Mouse (Mus musculus): ENCODE results near the gene Chd2. TPM values are rescaled to one million over a fixed set of nuclear protein-coding genes. Genes with fewer than 3 reads are reported as not detected.

Chd2 gene
- polyA plus RNA-seq, 1 experiment from 2014 or later = 40.2 TPM

GRCm38 (mm10) chr7:73572571-73572970, 30.9 kb upstream of the Chd2 start:
- Histone ChIP-seq H3K36me3 (ENCODE audit: control insufficient read depth, insufficient read depth, low read length) (no peaks in the 10 kb centered on the region), H3K9me3 (replicated peaks; ENCODE audit: control insufficient read depth, low read length) (no peaks in the 10 kb centered on the region), H3K4me2 (ENCODE audit: low read length) (no peak overlapping the region), H3K9ac (ENCODE audit: low read length) (no peak overlapping the region), H3K4me3 (ENCODE audit: low read depth, low read length) (no peak overlapping the region), H3K27ac (ENCODE audit: low read depth, low read length) (no peak overlapping the region), H3K4me1 (ENCODE audit: control insufficient read depth, insufficient read depth, low read length) (no peaks in the 10 kb centered on the region), H3K27me3 (replicated peaks; ENCODE audit: control insufficient read depth, insufficient read depth, low read length) (no peaks in the 10 kb centered on the region)
- DNase-seq (ENCODE audit: low spot score) (no peak), ATAC-seq (no peak)
- WGBS = 82% methylated on average over 3 of the region's 3 CpGs

DNA sequence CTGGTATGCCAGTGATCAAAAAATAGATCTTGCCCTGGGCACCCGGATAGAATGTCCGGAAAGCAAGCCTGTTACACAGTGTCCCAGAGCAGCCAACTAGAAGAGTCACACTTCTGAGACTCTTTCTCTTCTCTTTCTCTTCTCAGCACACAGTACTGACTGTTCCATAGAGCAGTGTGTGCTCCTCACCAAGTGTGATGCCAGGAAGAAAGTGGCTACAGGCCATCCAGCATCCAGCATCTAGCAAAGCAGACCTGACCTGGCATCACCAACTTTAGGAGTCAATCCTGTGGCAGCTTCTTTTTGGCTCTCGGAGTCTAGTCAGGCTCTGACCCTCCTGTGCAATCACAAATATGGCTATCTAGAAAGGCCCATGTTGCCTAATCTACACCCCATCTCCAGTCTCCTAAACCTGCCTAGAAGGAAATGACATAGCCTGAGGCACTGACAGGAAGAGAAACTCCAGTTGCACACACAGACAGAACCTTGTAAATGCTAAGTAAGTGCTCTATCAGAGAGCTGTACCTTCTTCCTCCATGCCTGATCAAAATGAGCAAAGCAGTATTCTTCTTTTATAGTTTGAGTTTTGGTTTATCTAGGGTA, 27.3 kb upstream of the Chd2 start:
- no peak overlapping the region for H3K4me3 ChIP-seq (ENCODE audit: low read depth, low read length)
- DNase-seq (ENCODE audit: low spot score) (no peak), ATAC-seq (no peak)
- no peak overlapping the region for H3K27ac ChIP-seq (ENCODE audit: low read depth, low read length)
- no peak overlapping the region for H3K4me2 ChIP-seq (ENCODE audit: low read length)
- no peaks in the 10 kb centered on the region for H3K9me3 ChIP-seq (replicated peaks; ENCODE audit: control insufficient read depth, low read length)
- no peaks in the 10 kb centered on the region for H3K27me3 ChIP-seq (replicated peaks; ENCODE audit: control insufficient read depth, insufficient read depth, low read length)
- no peak overlapping the region for H3K9ac ChIP-seq (ENCODE audit: low read length)
- WGBS = 86% methylated on average over 3 of the region's 3 CpGs
- no peaks in the 10 kb centered on the region for H3K36me3 ChIP-seq (ENCODE audit: control insufficient read depth, insufficient read depth, low read length)
- no peaks in the 10 kb centered on the region for H3K4me1 ChIP-seq (ENCODE audit: control insufficient read depth, insufficient read depth, low read length)

DNA sequence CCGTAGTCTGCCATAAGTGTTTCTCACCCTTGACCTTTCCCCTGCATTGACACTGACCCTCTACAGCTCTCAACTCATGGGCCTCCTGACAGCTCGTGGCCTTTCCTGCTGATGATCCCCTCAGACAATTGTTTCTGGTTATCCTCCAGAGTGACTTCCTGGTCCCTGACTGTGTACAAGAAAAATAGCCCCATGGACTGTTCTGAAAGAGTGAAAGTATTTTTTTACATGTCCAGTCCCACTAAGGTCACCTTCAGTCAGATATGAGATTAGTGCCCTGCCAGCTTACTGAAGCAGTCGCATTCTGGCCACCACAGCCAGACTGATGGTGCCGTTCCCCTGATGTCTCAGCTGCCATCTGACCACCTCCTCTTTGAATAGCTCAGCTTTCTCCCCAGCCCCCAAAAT, 26.1 kb upstream of the Chd2 start:
- no peak overlapping the region for H3K9ac ChIP-seq (ENCODE audit: low read length)
- H3K4me1 ChIP-seq (ENCODE audit: control insufficient read depth, insufficient read depth, low read length) = no peaks in the 10 kb centered on the region
- no peaks in the 10 kb centered on the region for H3K27me3 ChIP-seq (replicated peaks; ENCODE audit: control insufficient read depth, insufficient read depth, low read length)
- DNase-seq (ENCODE audit: low spot score) (no peak), ATAC-seq (no peak)
- 81% methylated on average over 4 of the region's 4 CpGs for WGBS
- H3K9me3 ChIP-seq (replicated peaks; ENCODE audit: control insufficient read depth, low read length) = no peaks in the 10 kb centered on the region
- H3K4me2 ChIP-seq (ENCODE audit: low read length) = no peak overlapping the region
- no peaks in the 10 kb centered on the region for H3K36me3 ChIP-seq (ENCODE audit: control insufficient read depth, insufficient read depth, low read length)
- H3K27ac ChIP-seq (ENCODE audit: low read depth, low read length) = no peak overlapping the region
- H3K4me3 ChIP-seq (ENCODE audit: low read depth, low read length) = no peak overlapping the region

- Histone ChIP-seq H3K4me3 (ENCODE audit: low read depth, low read length) (no peak overlapping the region), H3K4me1 (ENCODE audit: control insufficient read depth, insufficient read depth, low read length) (0 out of 2 replicates have a peak, but pooled peaks cover 2% of the 10 kb centered on the region), H3K27me3 (replicated peaks; ENCODE audit: control insufficient read depth, insufficient read depth, low read length) (no peaks in the 10 kb centered on the region), H3K4me2 (ENCODE audit: low read length) (no peak overlapping the region), H3K27ac (ENCODE audit: low read depth, low read length) (no peak overlapping the region), H3K36me3 (ENCODE audit: control insufficient read depth, insufficient read depth, low read length) (no peaks in the 10 kb centered on the region), H3K9me3 (replicated peaks; ENCODE audit: control insufficient read depth, low read length) (no peaks in the 10 kb centered on the region), H3K9ac (ENCODE audit: low read length) (no peak overlapping the region)
- no peak for ATAC-seq
- WGBS = 94% methylated on average over 6 of the region's 6 CpGs
- DNase-seq (ENCODE audit: low spot score) = no peak
Observed at GRCm38 (mm10) chr7:73564131-73564530, 22.5 kb upstream of the Chd2 start.

DNA sequence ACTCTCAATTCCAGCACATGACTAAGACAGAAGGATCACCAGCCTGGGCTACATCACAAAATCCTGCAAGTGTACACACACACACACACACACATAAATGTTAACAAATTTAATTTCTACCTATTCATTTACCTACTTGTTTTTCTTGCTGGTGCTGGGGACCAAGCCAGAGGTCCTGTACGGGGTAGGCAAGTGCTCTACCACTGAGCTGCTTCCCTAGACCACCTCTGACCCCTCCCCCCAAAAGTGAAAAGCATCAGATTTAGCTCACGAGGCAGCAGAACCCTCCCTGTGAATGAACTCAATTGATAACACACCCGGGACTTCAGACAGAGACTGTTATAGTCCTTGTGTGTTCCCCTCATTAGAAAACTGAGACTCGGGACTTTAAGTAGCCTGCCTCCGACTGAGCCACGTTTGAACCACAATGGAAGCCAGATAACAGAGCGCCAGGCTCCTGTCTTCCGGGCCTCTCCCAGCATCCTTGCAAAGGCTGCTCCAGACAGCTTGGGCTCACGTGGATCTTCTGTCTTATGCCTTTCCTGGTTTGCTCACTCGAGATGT, 19.9 kb upstream of the Chd2 start:
- H3K36me3 ChIP-seq (ENCODE audit: control insufficient read depth, insufficient read depth, low read length) = no peaks in the 10 kb centered on the region
- WGBS = 10% methylated on average over 10 of the region's 10 CpGs
- H3K4me1 ChIP-seq (ENCODE audit: control insufficient read depth, insufficient read depth, low read length) = 0 out of 2 replicates have a peak, but pooled peaks cover 3% of the 10 kb centered on the region
- H3K4me3 ChIP-seq (ENCODE audit: low read depth, low read length) = no peak overlapping the region
- no peak overlapping the region for H3K4me2 ChIP-seq (ENCODE audit: low read length)
- H3K27me3 ChIP-seq (replicated peaks; ENCODE audit: control insufficient read depth, insufficient read depth, low read length) = no peaks in the 10 kb centered on the region
- DNase-seq (ENCODE audit: low spot score) (no peak), ATAC-seq (no peak)
- no peak overlapping the region for H3K9ac ChIP-seq (ENCODE audit: low read length)
- no peaks in the 10 kb centered on the region for H3K9me3 ChIP-seq (replicated peaks; ENCODE audit: control insufficient read depth, low read length)
- no peak overlapping the region for H3K27ac ChIP-seq (ENCODE audit: low read depth, low read length)

- Histone ChIP-seq H3K36me3 (ENCODE audit: control insufficient read depth, insufficient read depth, low read length) (no peaks in the 10 kb centered on the region), H3K27ac (ENCODE audit: low read depth, low read length) (no peak overlapping the region), H3K27me3 (replicated peaks; ENCODE audit: control insufficient read depth, insufficient read depth, low read length) (no peaks in the 10 kb centered on the region), H3K9ac (ENCODE audit: low read length) (no peak overlapping the region), H3K4me3 (ENCODE audit: low read depth, low read length) (no peak overlapping the region), H3K9me3 (replicated peaks; ENCODE audit: control insufficient read depth, low read length) (no peaks in the 10 kb centered on the region), H3K4me2 (ENCODE audit: low read length) (no peak overlapping the region), H3K4me1 (ENCODE audit: control insufficient read depth, insufficient read depth, low read length) (0 out of 2 replicates have a peak, but pooled peaks cover 3% of the 10 kb centered on the region)
- DNase-seq (ENCODE audit: low spot score) (no peak), ATAC-seq (no peak)
- 94% methylated on average over 6 of the region's 6 CpGs for WGBS
Observed at GRCm38 (mm10) chr7:73560811-73561210, 19.2 kb upstream of the Chd2 start.

DNA sequence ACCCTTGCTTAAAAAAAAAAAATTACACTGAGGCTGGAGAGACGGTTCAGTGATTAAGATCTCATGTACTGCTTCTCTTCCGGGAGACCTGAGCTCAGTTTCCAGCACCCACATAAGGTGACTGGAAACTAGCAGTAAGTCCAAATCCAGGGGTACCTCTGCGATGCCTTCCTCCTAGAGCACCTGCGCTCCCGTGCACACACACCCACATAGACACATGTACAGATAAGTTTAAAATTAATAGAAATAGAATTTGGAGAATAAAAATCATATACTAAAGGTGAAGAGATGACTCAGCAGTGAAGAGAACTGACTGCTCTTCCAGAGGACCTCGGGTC, 18.2 kb upstream of the Chd2 start:
- no peaks in the 10 kb centered on the region for H3K27me3 ChIP-seq (replicated peaks; ENCODE audit: control insufficient read depth, insufficient read depth, low read length)
- H3K36me3 ChIP-seq (ENCODE audit: control insufficient read depth, insufficient read depth, low read length) = no peaks in the 10 kb centered on the region
- H3K9ac ChIP-seq (ENCODE audit: low read length) = peak overlapping the region; percentile 67; the same call in 1 of the 2 replicates
- WGBS = 88% methylated on average over 6 of the region's 6 CpGs
- DNase-seq (ENCODE audit: low spot score) (no peak), ATAC-seq (no peak)
- H3K4me3 ChIP-seq (ENCODE audit: low read depth, low read length) = no peak overlapping the region
- H3K4me2 ChIP-seq (ENCODE audit: low read length) = peak overlapping the region; percentile 66
- H3K27ac ChIP-seq (ENCODE audit: low read depth, low read length) = no peak overlapping the region
- no peaks in the 10 kb centered on the region for H3K9me3 ChIP-seq (replicated peaks; ENCODE audit: control insufficient read depth, low read length)
- 0 out of 2 replicates have a peak, but pooled peaks cover 3% of the 10 kb centered on the region for H3K4me1 ChIP-seq (ENCODE audit: control insufficient read depth, insufficient read depth, low read length)

- WGBS = 37% methylated on average over 8 of the region's 8 CpGs
- no peaks in the 10 kb centered on the region for H3K27me3 ChIP-seq (replicated peaks; ENCODE audit: control insufficient read depth, insufficient read depth, low read length)
- H3K4me1 ChIP-seq (ENCODE audit: control insufficient read depth, insufficient read depth, low read length) = 0 out of 2 replicates have a peak, but pooled peaks cover 3% of the 10 kb centered on the region
- H3K4me3 ChIP-seq (ENCODE audit: low read depth, low read length) = peak overlapping the region; percentile 100
- H3K27ac ChIP-seq (ENCODE audit: low read depth, low read length) = peak overlapping the region; percentile 70
- H3K36me3 ChIP-seq (ENCODE audit: control insufficient read depth, insufficient read depth, low read length) = no peaks in the 10 kb centered on the region
- no peaks in the 10 kb centered on the region for H3K9me3 ChIP-seq (replicated peaks; ENCODE audit: control insufficient read depth, low read length)
- ATAC-seq (no peak), DNase-seq (ENCODE audit: low spot score) (peak; percentile 19)
- H3K4me2 ChIP-seq (ENCODE audit: low read length) = peak overlapping the region; percentile 66
- peak overlapping the region; percentile 67 for H3K9ac ChIP-seq (ENCODE audit: low read length)
Observed at GRCm38 (mm10) chr7:73559170-73559852, 17.7 kb upstream of the Chd2 start.
